Mouse (Mus musculus) layer of hippocampus, adult 9-11 months (tissue): Measurements from ENCODE around the gene Stx1b.
A peak's percentile ranks its signal among the peaks of the same experiment; 100 is the strongest.

Experiments
- DNase-seq: peaks from one replicate; pipeline ENCODE4 v3.0.0; 2022

The Stx1b gene

GRCm38 (mm10) chr7:127815954-127816821, 8.2 kb downstream of the Stx1b start:
- DNase-seq: peak; percentile 89

- no peak for DNase-seq
Measured at GRCm38 (mm10) chr7:127815116-127815665, 9.2 kb downstream of the Stx1b start.

- DNase-seq: peak; percentile 88
Measured at GRCm38 (mm10) chr7:127814241-127814921, 10.0 kb downstream of the Stx1b start.

GRCm38 (mm10) chr7:127813821-127814220, 10.5 kb downstream of the Stx1b start:
- no peak for DNase-seq

GRCm38 (mm10) chr7:127812292-127812691, 12.1 kb downstream of the Stx1b start:
- DNase-seq: no peak

GRCm38 (mm10) chr7:127811240-127811639, 13.1 kb downstream of the Stx1b start:
- no peak for DNase-seq

GRCm38 (mm10) chr7:127810650-127811049, 13.7 kb downstream of the Stx1b start:
- DNase-seq: no peak

- DNase-seq: no peak
Measured at GRCm38 (mm10) chr7:127809846-127810245, 14.5 kb downstream of the Stx1b start.

GRCm38 (mm10) chr7:127808821-127809220, 15.5 kb downstream of the Stx1b start:
- DNase-seq: no peak

GRCm38 (mm10) chr7:127802313-127802712, 22.0 kb downstream of the Stx1b start:
- peak; percentile 61 for DNase-seq

- peak; percentile 56 for DNase-seq
Measured at GRCm38 (mm10) chr7:127801010-127801621, 23.2 kb downstream of the Stx1b start.

- DNase-seq: peak; percentile 88
Measured at GRCm38 (mm10) chr7:127800435-127801009, 23.8 kb downstream of the Stx1b start, which contains the start of gene Hsd3b7. Hsd3b7 (plus strand) TSS chr7:127800604.

GRCm38 (mm10) chr7:127799738-127800137, 24.6 kb downstream of the Stx1b start:
- no peak for DNase-seq

GRCm38 (mm10) chr7:127799211-127799610, 25.1 kb downstream of the Stx1b start:
- DNase-seq: no peak

- DNase-seq: no peak
Measured at GRCm38 (mm10) chr7:127798591-127798990, 25.8 kb downstream of the Stx1b start.

- no peak for DNase-seq
Measured at GRCm38 (mm10) chr7:127797076-127797845, 27.1 kb downstream of the Stx1b start.

GRCm38 (mm10) chr7:127785308-127785707, 39.0 kb downstream of the Stx1b start, which contains the start of gene Gm49388:
Gm49388 (plus strand) TSS chr7:127785608.
- no peak for DNase-seq

- DNase-seq: no peak
Measured at GRCm38 (mm10) chr7:127778350-127778749, 46.0 kb downstream of the Stx1b start.

- no peak for DNase-seq
Measured at GRCm38 (mm10) chr7:127777474-127778266, 46.7 kb downstream of the Stx1b start.

GRCm38 (mm10) chr7:127776878-127777473, 47.4 kb downstream of the Stx1b start:
- peak; percentile 96 for DNase-seq

GRCm38 (mm10) chr7:127776426-127776825, 47.9 kb downstream of the Stx1b start, which contains the start of gene Setd1a:
Setd1a (plus strand) TSS chr7:127776670.
- peak; percentile 88 for DNase-seq
